Mouse (Mus musculus) olfactory bulb, adult 2 months (tissue): ENCODE measurements around the gene Fzd9. TPM values are rescaled to one million over a fixed set of nuclear protein-coding genes. Genes with fewer than 3 reads are reported as not detected.

Source experiments
- H3K27ac ChIP-seq: fragments of 200-500 bp; 2 replicates; pipeline ENCODE4 v1.5.1; 2012; ENCODE audit warnings: low read depth, low read length; ENCODE audit not compliant: insufficient read depth
- H3K4me1 ChIP-seq: fragments of 200-500 bp; 2 replicates; pipeline ENCODE4 v1.6.1; 2012; ENCODE audit warnings: low read length; ENCODE audit not compliant: control insufficient read depth, insufficient read depth
- H3K4me3 ChIP-seq: fragments of 200-500 bp; 2 replicates; pipeline ENCODE4 v1.5.1; 2012; ENCODE audit warnings: mild to moderate bottlenecking, low read depth, low read length, moderate library complexity; ENCODE audit not compliant: insufficient read depth
- CTCF ChIP-seq: fragments of 200-500 bp; IDR thresholded peaks from 2 replicates; pipeline ENCODE4 v1.5.1; 2012; ENCODE audit warnings: low read depth, mild to moderate bottlenecking, low read length, moderate library complexity; ENCODE audit not compliant: insufficient read depth
- POLR2A ChIP-seq: fragments of 200-500 bp; IDR thresholded peaks from 2 replicates; pipeline ENCODE4 v1.6.1; 2012; ENCODE audit warnings: mild to moderate bottlenecking, low read depth, low read length, moderate library complexity; ENCODE audit not compliant: insufficient read depth
- WGBS: fragments of 180-500 bp; shearing (Covaris S2); methylation state at CpG from one replicate; pipeline ENCODE4 v1.1.7; 2018; 5-methylcytosine and 5-hydroxymethylcytosine counted together
- polyA plus RNA-seq: library from polyadenylated mRNA; stranded (reverse); fragments of >200 nt; gene quantifications from 2 replicates; pipeline ENCODE4 v1.2.4, GENCODE M21; 2012; ENCODE audit warnings: low replicate concordance; ENCODE audit not compliant: missing spikeins, insufficient read depth, insufficient read length

Gene Fzd9
- polyA plus RNA-seq = not detected in 2 replicates

- peak within 1 kb of the TSS; percentile 55 for H3K4me3 ChIP-seq
- H3K4me1 ChIP-seq = peaks cover 24% of the 10 kb centered on the region
- no peak; the same call in 1 of the 2 replicates for TF ChIP-seq POLR2A
- no peak for TF ChIP-seq CTCF
- WGBS = under 1% methylated on average over 51 of the region's 51 CpGs
- H3K27ac ChIP-seq = no peak within 1 kb of the TSS
Measured at GRCm38 (mm10) chr5:135251079-135251454, at the start of gene Fzd9. Gene Fzd9, minus strand, starts transcription at chr5:135251230.

- no peak overlapping the region for H3K27ac ChIP-seq
- TF ChIP-seq POLR2A (no peak), CTCF (no peak)
- no peak overlapping the region for H3K4me3 ChIP-seq
- WGBS = 92% methylated on average over 2 of the region's 2 CpGs
- H3K4me1 ChIP-seq = peaks cover 6% of the 10 kb centered on the region
Measured at GRCm38 (mm10) chr5:135292001-135292400, 41.0 kb upstream of the Fzd9 start.

GRCm38 (mm10) chr5:135291193-135291592 is 40.2 kb upstream of the Fzd9 start:
- Histone ChIP-seq H3K27ac (no peak overlapping the region), H3K4me3 (no peak overlapping the region), H3K4me1 (peaks cover 6% of the 10 kb centered on the region)
- 69% methylated on average over 4 of the region's 4 CpGs for WGBS
- TF ChIP-seq CTCF = no peak
- no peak for TF ChIP-seq POLR2A

GRCm38 (mm10) chr5:135290703-135291102 is 39.7 kb upstream of the Fzd9 start:
- 91% methylated on average over 6 of the region's 6 CpGs for WGBS

GRCm38 (mm10) chr5:135286926-135287325 is 35.9 kb upstream of the Fzd9 start:
- Histone ChIP-seq H3K27ac (no peak overlapping the region), H3K4me3 (no peak overlapping the region), H3K4me1 (no peaks in the 10 kb centered on the region)
- WGBS = 82% methylated on average over 5 of the region's 5 CpGs
- no peak for TF ChIP-seq CTCF
- TF ChIP-seq POLR2A = no peak

More at GRCm38 (mm10) chr5:135290703-135291102, 39.7 kb upstream of the Fzd9 start:
- Histone ChIP-seq H3K27ac (no peak overlapping the region), H3K4me1 (peaks cover 6% of the 10 kb centered on the region), H3K4me3 (no peak overlapping the region)
- TF ChIP-seq CTCF (no peak), POLR2A (no peak)

- H3K4me3 ChIP-seq = no peak overlapping the region
- no peak overlapping the region for H3K27ac ChIP-seq
- 10% methylated on average over 6 of the region's 6 CpGs for WGBS
Measured at GRCm38 (mm10) chr5:135286185-135286584, 35.2 kb upstream of the Fzd9 start.

GRCm38 (mm10) chr5:135285211-135285610 is 34.2 kb upstream of the Fzd9 start:
- Histone ChIP-seq H3K4me1 (0 out of 2 replicates have a peak, but pooled peaks cover 1% of the 10 kb centered on the region), H3K27ac (no peak overlapping the region), H3K4me3 (no peak overlapping the region)
- TF ChIP-seq CTCF (no peak), POLR2A (no peak)
- WGBS = 41% methylated on average over 3 of the region's 3 CpGs

More at GRCm38 (mm10) chr5:135286185-135286584, 35.2 kb upstream of the Fzd9 start:
- TF ChIP-seq POLR2A (no peak), CTCF (peak; percentile 76)
- no peaks in the 10 kb centered on the region for H3K4me1 ChIP-seq

GRCm38 (mm10) chr5:135280226-135280625 is 29.2 kb upstream of the Fzd9 start:
- H3K4me1 ChIP-seq = peaks cover 10% of the 10 kb centered on the region
- no peak overlapping the region for H3K27ac ChIP-seq
- H3K4me3 ChIP-seq = no peak overlapping the region
- TF ChIP-seq POLR2A (no peak), CTCF (no peak)
- 63% methylated on average over 9 of the region's 9 CpGs for WGBS

- H3K27ac ChIP-seq = no peak overlapping the region
- TF ChIP-seq POLR2A (no peak), CTCF (no peak)
- H3K4me3 ChIP-seq = no peak overlapping the region
- WGBS = 17% methylated on average over 36 of the region's 36 CpGs
- peaks cover 21% of the 10 kb centered on the region for H3K4me1 ChIP-seq
Measured at GRCm38 (mm10) chr5:135276597-135276996, 25.6 kb upstream of the Fzd9 start.
